7 mouse cellular contexts compared by ENCODE assay signal in genomic region chr2:173577669-173578557, GRCm38 (mm10). TPM values are rescaled to one million over a fixed set of nuclear protein-coding genes. Genes with fewer than 3 reads are reported as not detected.
DNase-seq lines count a peak whose midpoint lies in the region; ATAC-seq lines count a peak whose summit lies in the region.

Gene Ankrd60 (minus strand): TSS chr2:173578365.

- peaks cover 2% of the 10 kb centered on the region; the same call in 1 of the 2 replicates for H3K27me3 ChIP-seq in embryonic facial prominence, embryonic 14.5 days (replicated peaks; ENCODE audit: control insufficient read depth, insufficient read depth, low read length)
- H3K27me3 ChIP-seq in intestine, embryonic 15.5 days (replicated peaks) = 0 out of 2 replicates have a peak, but pooled peaks cover 2% of the 10 kb centered on the region
- H3K27me3 ChIP-seq in midbrain, embryonic 15.5 days (replicated peaks) = peaks cover 7% of the 10 kb centered on the region; the same call in 1 of the 2 replicates

- H3K9me3 ChIP-seq in embryonic facial prominence, embryonic 14.5 days (ENCODE audit: control insufficient read depth, low read length) = no peaks in the 10 kb centered on the region
- H3K9me3 ChIP-seq in intestine, embryonic 15.5 days = no peaks in the 10 kb centered on the region
- H3K9me3 ChIP-seq in midbrain, embryonic 15.5 days = no peaks in the 10 kb centered on the region

- peak within 1 kb of the TSS; percentile 65 for H3K9ac ChIP-seq in embryonic facial prominence, embryonic 14.5 days (ENCODE audit: low read depth, low read length)
- H3K9ac ChIP-seq in intestine, embryonic 15.5 days = peak within 1 kb of the TSS; percentile 46; the same call in 1 of the 2 replicates
- 0 out of 2 replicates have a peak within 1 kb of the TSS, but pooled peaks have one; percentile 25 for H3K9ac ChIP-seq in midbrain, embryonic 15.5 days

- H3K27ac ChIP-seq in embryonic facial prominence, embryonic 14.5 days (replicated peaks; ENCODE audit: low read depth, low read length) = no peak within 1 kb of the TSS
- H3K27ac ChIP-seq in intestine, embryonic 15.5 days = no peak within 1 kb of the TSS
- H3K27ac ChIP-seq in midbrain, embryonic 15.5 days = no peak within 1 kb of the TSS

- peak; percentile 64 for ATAC-seq in embryonic facial prominence, embryonic 14.5 days (ENCODE audit: low read depth)
- peak; percentile 73 for ATAC-seq in intestine, embryonic 15.5 days
- ATAC-seq in midbrain, embryonic 15.5 days (replicated peaks) = peak; percentile 73

- H3K4me3 ChIP-seq in embryonic facial prominence, embryonic 14.5 days (ENCODE audit: low read depth, low read length) = peak within 1 kb of the TSS; percentile 46
- H3K4me3 ChIP-seq in intestine, embryonic 15.5 days (replicated peaks) = peak within 1 kb of the TSS; percentile 43
- H3K4me3 ChIP-seq in midbrain, embryonic 15.5 days = peak within 1 kb of the TSS; percentile 43

- H3K4me1 ChIP-seq in embryonic facial prominence, embryonic 14.5 days (ENCODE audit: control insufficient read depth, insufficient read depth, low read length) = peaks cover 5% of the 10 kb centered on the region
- H3K4me1 ChIP-seq in intestine, embryonic 15.5 days (replicated peaks) = 0 out of 2 replicates have a peak, but pooled peaks cover 3% of the 10 kb centered on the region
- peaks cover 7% of the 10 kb centered on the region for H3K4me1 ChIP-seq in midbrain, embryonic 15.5 days

- peak within 1 kb of the TSS; percentile 81 for H3K4me2 ChIP-seq in embryonic facial prominence, embryonic 14.5 days (ENCODE audit: low read depth, low read length)
- H3K4me2 ChIP-seq in intestine, embryonic 15.5 days (replicated peaks) = peak within 1 kb of the TSS; percentile 89
- H3K4me2 ChIP-seq in midbrain, embryonic 15.5 days = peak within 1 kb of the TSS; percentile 91

- 17% methylated on average over 26 of the region's 58 CpGs for WGBS in embryonic facial prominence, embryonic 14.5 days
- 9% methylated on average over 51 of the region's 58 CpGs for WGBS in intestine, embryonic 15.5 days
- WGBS in midbrain, embryonic 15.5 days = 10% methylated on average over 56 of the region's 58 CpGs

- H3K36me3 ChIP-seq in embryonic facial prominence, embryonic 14.5 days (ENCODE audit: control insufficient read depth, insufficient read depth, low read length) = no peaks in the 10 kb centered on the region
- H3K36me3 ChIP-seq in intestine, embryonic 15.5 days = no peaks in the 10 kb centered on the region
- no peaks in the 10 kb centered on the region for H3K36me3 ChIP-seq in midbrain, embryonic 15.5 days (replicated peaks)

- DNase-seq in right cerebral cortex, postnatal 14 days = peak; percentile 29
- no peak for DNase-seq in right cerebral cortex, postnatal 25 days
- peak; percentile 31 for DNase-seq in embryonic facial prominence, embryonic 14.5 days (ENCODE audit: low spot score)
- DNase-seq in thymus, adult 18-20 months = peak; percentile 68 to 75
- DNase-seq in layer of hippocampus, adult 11-12 months (ENCODE audit: low spot score) = no peak

RNA-seq across cellular contexts. Expression of gene Ankrd60, which starts in this region (rescaled TPM):
- polyA plus RNA-seq in embryonic facial prominence, embryonic 14.5 days (2014; fragmentation: Nextera tagmentation; extraction: Ambion mirVana) = not detected in 2 replicates
- polyA plus RNA-seq in intestine, embryonic 15.5 days (2015; fragmentation: Nextera tagmentation; extraction: Ambion mirVana) = not detected in 2 replicates
- polyA plus RNA-seq in midbrain, embryonic 15.5 days (2015; fragmentation: Nextera tagmentation; extraction: Ambion mirVana) = not detected in 2 replicates

Comparison
In these comparisons a context has a peak if more than half of its experiments do, and no peak if none do; other contexts are left out.
1. DNase-seq: peak in right cerebral cortex, postnatal 14 days (single experiment) and thymus, adult 18-20 months (2 of 2); none in right cerebral cortex, postnatal 25 days (single experiment) and layer of hippocampus, adult 11-12 months (single experiment).
2. Peak in DNase-seq, ATAC-seq, H3K4me3 ChIP-seq, H3K9ac ChIP-seq and H3K4me2 ChIP-seq in embryonic facial prominence, embryonic 14.5 days; RNA of the gene not detected or under 1 TPM.
3. Peak in ATAC-seq, H3K4me3 ChIP-seq, H3K9ac ChIP-seq and H3K4me2 ChIP-seq in intestine, embryonic 15.5 days; RNA of the gene not detected or under 1 TPM.
4. Peak in ATAC-seq, H3K4me3 ChIP-seq, H3K9ac ChIP-seq and H3K4me2 ChIP-seq in midbrain, embryonic 15.5 days; RNA of the gene not detected or under 1 TPM.
5. Peak in every context shown above with its lines, with median percentiles within 50 percentile points of each other: ATAC-seq, H3K4me2 ChIP-seq, H3K4me3 ChIP-seq and H3K9ac ChIP-seq.